Mouse (Mus musculus) stomach, postnatal 0 days (tissue): ENCODE measurements around the gene Gm9918. TPM values are rescaled to one million over a fixed set of nuclear protein-coding genes. Genes with fewer than 3 reads are reported as not detected.
A peak's percentile ranks its signal among the peaks of the same experiment; 100 is the strongest.

Experiments used
- ATAC-seq: fragments of 200-750 bp; cut with Nextera tagmentation; 2 replicates; pipeline ENCODE4 v1.8.0; 2017; ENCODE audit not compliant: low FRiP score, low TSS enrichment
- DNase-seq: peaks from one replicate; pipeline ENCODE4 v3.0.0-alpha.2; 2016; ENCODE audit warnings: low spot score
- H3K27ac ChIP-seq: fragments of 300-500 bp; sonication (generic); replicated peaks from 2 replicates; pipeline ENCODE4 v1.5.1; 2014; ENCODE audit warnings: mild to moderate bottlenecking, control low read depth
- H3K27me3 ChIP-seq: fragments of 300-500 bp; sonication (generic); 2 replicates; pipeline ENCODE4 v1.6.1; 2014; ENCODE audit warnings: low read length; ENCODE audit not compliant: control insufficient read depth, insufficient read depth
- H3K36me3 ChIP-seq: fragments of 300-500 bp; sonication (generic); 2 replicates; pipeline ENCODE4 v1.6.1; 2014; ENCODE audit warnings: low read length, mixed read lengths; ENCODE audit not compliant: control insufficient read depth, insufficient read depth
- H3K4me1 ChIP-seq: fragments of 300-500 bp; sonication (generic); replicated peaks from 2 replicates; pipeline ENCODE4 v1.6.1; 2014; ENCODE audit warnings: antibody characterized with exemption; ENCODE audit not compliant: control insufficient read depth, insufficient read depth
- H3K4me2 ChIP-seq: fragments of 300-500 bp; sonication (generic); replicated peaks from 2 replicates; pipeline ENCODE4 v1.6.1; 2014; ENCODE audit warnings: low read depth, mild to moderate bottlenecking, control low read depth, moderate library complexity
- H3K4me3 ChIP-seq: fragments of 300-500 bp; sonication (generic); 2 replicates; pipeline ENCODE4 v1.5.1; 2014; ENCODE audit warnings: low read depth, low read length, control low read depth
- H3K9ac ChIP-seq: fragments of 300-500 bp; sonication (generic); 2 replicates; pipeline ENCODE4 v1.6.1; 2014; ENCODE audit warnings: mild to moderate bottlenecking, low read length, control low read depth, mixed read lengths
- H3K9me3 ChIP-seq: fragments of 300-500 bp; sonication (generic); 2 replicates; pipeline ENCODE4 v1.6.1; 2016; ENCODE audit warnings: low read length; ENCODE audit not compliant: control insufficient read depth
- CTCF ChIP-seq: IDR thresholded peaks from 2 replicates; pipeline ENCODE4 v1.5.1; 2016; ENCODE audit warnings: antibody characterized with exemption, low read depth, mild to moderate bottlenecking, moderate library complexity
- EP300 ChIP-seq: optimal IDR thresholded peaks from 2 replicates; pipeline ENCODE3; 2016; ENCODE audit warnings: antibody characterized with exemption
- WGBS: fragments of 180-500 bp; shearing (Covaris S2); extraction: QIAGEN DNeasy Blood & Tissue Kit; methylation state at CpG from one replicate; pipeline ENCODE4 v1.1.7; 2014; 5-methylcytosine and 5-hydroxymethylcytosine counted together
- polyA plus RNA-seq: library from polyadenylated mRNA; unstranded; fragments of >200 nt; fragmentation: Nextera tagmentation; extraction: Ambion mirVana; gene quantifications from 2 replicates; pipeline ENCODE4 v1.2.1, GENCODE M21; 2015

Gm9918 gene
- polyA plus RNA-seq, 1 experiment from 2014 or later = 0.10 TPM

- ATAC-seq = no peak
These were observed 13.3 kb downstream of the Gm9918 start for GRCm38 (mm10) chr15:102283648-102284047.

GRCm38 (mm10) chr15:102287395-102287794 lies 17.0 kb downstream of the Gm9918 start:
- Histone ChIP-seq H3K4me1 (no peaks in the 10 kb centered on the region), H3K27me3 (no peaks in the 10 kb centered on the region), H3K9ac (no peak overlapping the region), H3K9me3 (no peaks in the 10 kb centered on the region), H3K36me3 (no peaks in the 10 kb centered on the region), H3K4me2 (no peak overlapping the region), H3K4me3 (no peak overlapping the region), H3K27ac (no peak overlapping the region)
- ATAC-seq (no peak), DNase-seq (peak; percentile 47)
- peak; percentile 82 for TF ChIP-seq CTCF
- TF ChIP-seq EP300 = no peak

More at GRCm38 (mm10) chr15:102283648-102284047, 13.3 kb downstream of the Gm9918 start:
- Histone ChIP-seq H3K4me1 (peaks cover 9% of the 10 kb centered on the region; the same call in 1 of the 2 replicates), H3K36me3 (peaks cover 7% of the 10 kb centered on the region; the same call in 1 of the 2 replicates), H3K4me2 (no peak overlapping the region), H3K9me3 (no peaks in the 10 kb centered on the region), H3K9ac (no peak overlapping the region), H3K27me3 (no peaks in the 10 kb centered on the region), H3K4me3 (no peak overlapping the region), H3K27ac (no peak overlapping the region)
- TF ChIP-seq EP300 = no peak
- TF ChIP-seq CTCF = no peak
- DNase-seq = no peak
- WGBS = 67% methylated on average over 3 of the region's 3 CpGs

- ATAC-seq = peak; percentile 98
- 6% methylated on average over 25 of the region's 25 CpGs for WGBS
- no peaks in the 10 kb centered on the region for H3K4me1 ChIP-seq
These were observed 25.4 kb downstream of the Gm9918 start, which contains the start of gene Espl1 for GRCm38 (mm10) chr15:102295633-102296367. Espl1 (plus strand) TSS chr15:102296266.

GRCm38 (mm10) chr15:102296368-102297006 lies 26.1 kb downstream of the Gm9918 start:
- WGBS = 5% methylated on average over 24 of the region's 24 CpGs
- no peaks in the 10 kb centered on the region for H3K4me1 ChIP-seq
- H3K36me3 ChIP-seq = peaks cover 4% of the 10 kb centered on the region; the same call in 1 of the 2 replicates
- DNase-seq (no peak), ATAC-seq (peak; percentile 48)
- peak overlapping the region; percentile 43 for H3K9ac ChIP-seq
- H3K27me3 ChIP-seq = no peaks in the 10 kb centered on the region
- TF ChIP-seq CTCF = no peak
- no peak for TF ChIP-seq EP300
- no peaks in the 10 kb centered on the region for H3K9me3 ChIP-seq
- H3K4me3 ChIP-seq = peak overlapping the region; percentile 55
- no peak overlapping the region for H3K27ac ChIP-seq
- H3K4me2 ChIP-seq = peak overlapping the region; percentile 76

More at GRCm38 (mm10) chr15:102295633-102296367, 25.4 kb downstream of the Gm9918 start, which contains the start of gene Espl1:
- H3K27ac ChIP-seq = no peak within 1 kb of the TSS
- H3K4me3 ChIP-seq = peak within 1 kb of the TSS; percentile 55
- no peaks in the 10 kb centered on the region for H3K27me3 ChIP-seq
- peak within 1 kb of the TSS; percentile 76 for H3K4me2 ChIP-seq
- peak; percentile 94 for DNase-seq
- H3K9ac ChIP-seq = peak within 1 kb of the TSS; percentile 43
- no peaks in the 10 kb centered on the region for H3K9me3 ChIP-seq
- no peak for TF ChIP-seq CTCF
- no peak for TF ChIP-seq EP300
- peaks cover 3% of the 10 kb centered on the region; the same call in 1 of the 2 replicates for H3K36me3 ChIP-seq

- H3K4me2 ChIP-seq = no peak overlapping the region
- H3K36me3 ChIP-seq = peaks cover 19% of the 10 kb centered on the region; the same call in 1 of the 2 replicates
- H3K9ac ChIP-seq = no peak overlapping the region
- no peak overlapping the region for H3K4me3 ChIP-seq
- WGBS = 74% methylated on average over 6 of the region's 6 CpGs
- no peak for TF ChIP-seq EP300
- no peak for TF ChIP-seq CTCF
- no peaks in the 10 kb centered on the region for H3K9me3 ChIP-seq
- ATAC-seq (0 out of 2 replicates have a peak, but pooled peaks have one; percentile 36), DNase-seq (no peak)
- no peak overlapping the region for H3K27ac ChIP-seq
- no peaks in the 10 kb centered on the region for H3K27me3 ChIP-seq
- no peaks in the 10 kb centered on the region for H3K4me1 ChIP-seq
These were observed 32.2 kb downstream of the Gm9918 start for GRCm38 (mm10) chr15:102302542-102302941.

GRCm38 (mm10) chr15:102308717-102309116 lies 38.4 kb downstream of the Gm9918 start:
- Histone ChIP-seq H3K4me2 (no peak overlapping the region), H3K36me3 (peaks cover 21% of the 10 kb centered on the region), H3K4me1 (no peaks in the 10 kb centered on the region), H3K9me3 (no peaks in the 10 kb centered on the region), H3K4me3 (no peak overlapping the region), H3K27ac (no peak overlapping the region), H3K9ac (no peak overlapping the region), H3K27me3 (no peaks in the 10 kb centered on the region)
- ATAC-seq = no peak
- DNase-seq = no peak
- 0 out of 2 replicates have a peak, but pooled peaks have one; percentile 11 for TF ChIP-seq CTCF
- no peak for TF ChIP-seq EP300
- 87% methylated on average over 9 of the region's 9 CpGs for WGBS
